Mouse (Mus musculus): Measurements from ENCODE around the gene Cyren. TPM values are rescaled to one million over a fixed set of nuclear protein-coding genes. Genes with fewer than 3 reads are reported as not detected.

Gene Cyren
- polyA plus RNA-seq, 1 experiment = 7.9 TPM

DNA sequence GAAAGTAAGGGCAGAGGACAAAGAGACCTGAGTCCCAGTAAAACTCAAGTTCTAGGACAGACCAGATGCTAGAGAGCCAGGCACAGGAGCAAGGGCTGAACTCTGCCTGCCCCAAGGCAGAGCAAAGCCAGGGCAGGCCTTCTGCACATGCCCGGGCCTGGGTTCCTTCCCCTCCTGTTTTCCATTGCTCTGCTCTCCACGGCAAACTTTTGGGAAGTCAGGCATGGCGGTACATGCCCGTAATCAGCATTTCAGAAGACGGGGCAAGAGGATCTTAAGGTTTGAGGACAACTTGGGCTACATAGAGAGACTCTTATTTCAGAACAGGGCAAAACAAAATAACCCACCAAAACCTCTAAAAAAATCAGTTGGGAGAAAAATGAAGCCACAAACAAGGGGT, 7.7 kb downstream of the Cyren start:
- Histone ChIP-seq H3K4me3 (ENCODE audit: insufficient read depth, poor library complexity, severe bottlenecking) (no peak overlapping the region), H3K36me3 (ENCODE audit: control insufficient read depth, insufficient read depth) (peaks cover 15% of the 10 kb centered on the region), H3ac (ENCODE audit: control insufficient read depth, insufficient read length, low read depth) (no peak overlapping the region), H3K79me2 (ENCODE audit: control insufficient read depth, insufficient read depth) (no peaks in the 10 kb centered on the region), H3K27me3 (ENCODE audit: control insufficient read depth, insufficient read depth, insufficient read length) (no peaks in the 10 kb centered on the region), H3K79me3 (ENCODE audit: low read depth) (no peaks in the 10 kb centered on the region)
- no peak for TF ChIP-seq MYOG (IDR thresholded peaks at IDR 0.05; ENCODE audit: control insufficient read depth, extremely low read depth, insufficient read length)
- no peak for TF ChIP-seq MYOD1 (IDR thresholded peaks at IDR 0.05; ENCODE audit: control insufficient read depth, insufficient read length, low read depth)
- TF ChIP-seq MAX (IDR thresholded peaks at IDR 0.05) = no peak
- no peak for TF ChIP-seq FOSL1 (IDR thresholded peaks at IDR 0.05; ENCODE audit: insufficient read depth, low read length, poor library complexity, severe bottlenecking)
- no peak for TF ChIP-seq USF1 (IDR thresholded peaks at IDR 0.05; ENCODE audit: low read depth)
- no peak for TF ChIP-seq CTCF (IDR thresholded peaks at IDR 0.05; ENCODE audit: control insufficient read depth, insufficient read depth, insufficient read length)
- TF ChIP-seq CEBPB (IDR thresholded peaks at IDR 0.05; ENCODE audit: low read depth) = no peak

DNA sequence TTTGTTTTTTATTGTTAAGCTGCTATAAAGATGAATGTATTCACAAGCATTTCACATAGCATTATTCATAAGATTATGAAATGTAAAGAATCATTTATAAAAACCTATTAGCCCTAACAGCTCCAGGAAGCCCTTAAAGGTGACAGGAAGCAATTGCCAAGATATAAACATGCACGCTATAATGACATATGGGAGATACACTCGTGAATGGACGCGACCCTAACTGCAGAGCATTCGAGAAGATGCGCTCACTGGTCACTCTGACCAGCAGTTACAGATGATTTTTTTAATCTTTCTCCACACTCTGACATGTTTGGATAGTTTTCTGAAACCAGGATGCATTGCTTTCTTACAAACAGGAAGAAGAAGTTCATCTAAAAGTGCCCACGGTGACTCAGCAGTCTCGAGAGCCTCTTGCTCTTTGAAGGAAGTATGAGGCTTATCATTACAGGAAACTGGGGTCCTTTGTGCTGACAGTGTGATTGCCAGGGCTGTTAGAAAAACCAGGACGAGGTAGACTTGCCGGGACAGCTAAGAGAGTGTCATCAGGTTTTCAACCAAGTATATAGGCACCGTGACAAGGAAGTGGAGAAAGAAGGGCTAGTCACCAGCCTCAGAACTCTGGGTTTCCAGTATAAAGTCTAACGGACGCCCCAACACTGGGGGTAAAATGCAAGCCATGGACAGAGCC, 8.5 kb downstream of the Cyren start:
- no peak overlapping the region for H3K4me3 ChIP-seq (ENCODE audit: insufficient read depth, poor library complexity, severe bottlenecking)
- H3ac ChIP-seq (ENCODE audit: control insufficient read depth, insufficient read length, low read depth) = no peak overlapping the region
- no peaks in the 10 kb centered on the region for H3K79me2 ChIP-seq (ENCODE audit: control insufficient read depth, insufficient read depth)
- H3K79me3 ChIP-seq (ENCODE audit: low read depth) = no peaks in the 10 kb centered on the region
- peaks cover 15% of the 10 kb centered on the region for H3K36me3 ChIP-seq (ENCODE audit: control insufficient read depth, insufficient read depth)
- no peak for TF ChIP-seq FOSL1 (IDR thresholded peaks at IDR 0.05; ENCODE audit: insufficient read depth, low read length, poor library complexity, severe bottlenecking)
- no peak for TF ChIP-seq USF1 (IDR thresholded peaks at IDR 0.05; ENCODE audit: low read depth)
- TF ChIP-seq MAX (IDR thresholded peaks at IDR 0.05) = no peak
- no peak for TF ChIP-seq MYOG (IDR thresholded peaks at IDR 0.05; ENCODE audit: control insufficient read depth, extremely low read depth, insufficient read length)
- TF ChIP-seq CEBPB (IDR thresholded peaks at IDR 0.05; ENCODE audit: low read depth) = no peak
- TF ChIP-seq MYOD1 (IDR thresholded peaks at IDR 0.05; ENCODE audit: control insufficient read depth, insufficient read length, low read depth) = no peak
- no peak for TF ChIP-seq CTCF (IDR thresholded peaks at IDR 0.05; ENCODE audit: control insufficient read depth, insufficient read depth, insufficient read length)
- no peaks in the 10 kb centered on the region for H3K27me3 ChIP-seq (ENCODE audit: control insufficient read depth, insufficient read depth, insufficient read length)

DNA sequence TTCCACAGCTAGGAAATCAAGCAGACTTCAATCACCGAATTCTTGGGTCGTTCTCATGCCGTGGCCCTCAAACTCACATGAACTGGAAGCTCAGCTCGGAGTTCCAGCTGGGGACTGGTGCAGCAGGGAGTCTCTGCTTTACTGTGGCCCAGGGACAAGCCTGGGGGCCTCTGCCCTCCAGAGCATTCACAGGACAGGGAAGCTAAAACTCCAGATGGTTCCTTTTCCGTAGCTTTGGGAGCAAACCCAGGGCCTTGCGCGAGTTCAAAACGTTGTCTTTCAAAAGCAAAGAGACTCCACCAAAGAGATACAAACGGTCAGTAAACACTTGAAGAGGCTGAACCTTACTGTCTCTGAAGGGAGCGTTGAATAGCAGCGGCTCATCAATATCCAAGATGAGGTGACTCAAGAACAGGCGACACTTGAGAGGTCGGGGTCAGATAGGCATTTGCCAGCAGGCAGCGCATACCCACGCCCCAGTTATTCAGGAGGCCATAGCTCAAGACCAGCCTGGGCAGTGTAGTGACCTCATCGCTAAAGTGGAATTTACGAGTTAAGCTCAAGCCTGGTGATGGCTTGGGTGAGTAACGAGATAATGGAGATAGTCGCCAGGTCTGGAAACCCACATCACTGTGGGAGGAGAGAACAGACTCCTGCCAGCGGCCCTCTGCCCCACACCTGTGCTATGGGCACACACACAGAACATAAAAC, 9.2 kb downstream of the Cyren start:
- Histone ChIP-seq H3K79me3 (ENCODE audit: low read depth) (no peaks in the 10 kb centered on the region), H3ac (ENCODE audit: control insufficient read depth, insufficient read length, low read depth) (no peak overlapping the region), H3K36me3 (ENCODE audit: control insufficient read depth, insufficient read depth) (peaks cover 10% of the 10 kb centered on the region), H3K27me3 (ENCODE audit: control insufficient read depth, insufficient read depth, insufficient read length) (no peaks in the 10 kb centered on the region), H3K79me2 (ENCODE audit: control insufficient read depth, insufficient read depth) (no peaks in the 10 kb centered on the region), H3K4me3 (ENCODE audit: insufficient read depth, poor library complexity, severe bottlenecking) (no peak overlapping the region)
- TF ChIP-seq CEBPB (IDR thresholded peaks at IDR 0.05; ENCODE audit: low read depth) (no peak), MAX (IDR thresholded peaks at IDR 0.05) (no peak), MYOG (IDR thresholded peaks at IDR 0.05; ENCODE audit: control insufficient read depth, extremely low read depth, insufficient read length) (no peak), CTCF (IDR thresholded peaks at IDR 0.05; ENCODE audit: control insufficient read depth, insufficient read depth, insufficient read length) (no peak), USF1 (IDR thresholded peaks at IDR 0.05; ENCODE audit: low read depth) (no peak), MYOD1 (IDR thresholded peaks at IDR 0.05; ENCODE audit: control insufficient read depth, insufficient read length, low read depth) (no peak), FOSL1 (IDR thresholded peaks at IDR 0.05; ENCODE audit: insufficient read depth, low read length, poor library complexity, severe bottlenecking) (no peak)

DNA sequence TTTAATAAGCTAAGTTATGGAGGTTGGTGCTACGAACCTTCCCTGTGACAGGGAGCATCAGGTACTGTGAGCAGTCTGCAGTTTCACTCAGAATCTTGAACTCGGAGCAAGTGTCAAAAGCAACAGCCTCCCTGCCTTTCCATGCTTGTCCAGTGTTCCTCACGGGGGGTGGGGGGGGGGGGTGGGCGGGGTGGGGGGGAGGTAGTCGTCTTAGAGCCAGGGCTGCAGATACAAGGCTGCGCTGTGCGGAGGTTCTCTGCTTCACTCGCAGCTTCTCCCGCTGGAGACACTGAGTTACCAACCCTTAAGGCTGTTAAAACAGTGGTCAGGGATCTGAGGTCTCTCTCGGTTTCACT, 9.9 kb downstream of the Cyren start:
- H3ac ChIP-seq (ENCODE audit: control insufficient read depth, insufficient read length, low read depth) = no peak overlapping the region
- H3K79me2 ChIP-seq (ENCODE audit: control insufficient read depth, insufficient read depth) = no peaks in the 10 kb centered on the region
- H3K27me3 ChIP-seq (ENCODE audit: control insufficient read depth, insufficient read depth, insufficient read length) = no peaks in the 10 kb centered on the region
- H3K79me3 ChIP-seq (ENCODE audit: low read depth) = no peaks in the 10 kb centered on the region
- H3K36me3 ChIP-seq (ENCODE audit: control insufficient read depth, insufficient read depth) = peaks cover 3% of the 10 kb centered on the region
- no peak for TF ChIP-seq MYOD1 (IDR thresholded peaks at IDR 0.05; ENCODE audit: control insufficient read depth, insufficient read length, low read depth)
- TF ChIP-seq USF1 (IDR thresholded peaks at IDR 0.05; ENCODE audit: low read depth) = no peak
- no peak for TF ChIP-seq MYOG (IDR thresholded peaks at IDR 0.05; ENCODE audit: control insufficient read depth, extremely low read depth, insufficient read length)
- TF ChIP-seq MAX (IDR thresholded peaks at IDR 0.05) = no peak
- TF ChIP-seq CTCF (IDR thresholded peaks at IDR 0.05; ENCODE audit: control insufficient read depth, insufficient read depth, insufficient read length) = no peak
- TF ChIP-seq CEBPB (IDR thresholded peaks at IDR 0.05; ENCODE audit: low read depth) = no peak
- no peak for TF ChIP-seq FOSL1 (IDR thresholded peaks at IDR 0.05; ENCODE audit: insufficient read depth, low read length, poor library complexity, severe bottlenecking)
- H3K4me3 ChIP-seq (ENCODE audit: insufficient read depth, poor library complexity, severe bottlenecking) = no peak overlapping the region

DNA sequence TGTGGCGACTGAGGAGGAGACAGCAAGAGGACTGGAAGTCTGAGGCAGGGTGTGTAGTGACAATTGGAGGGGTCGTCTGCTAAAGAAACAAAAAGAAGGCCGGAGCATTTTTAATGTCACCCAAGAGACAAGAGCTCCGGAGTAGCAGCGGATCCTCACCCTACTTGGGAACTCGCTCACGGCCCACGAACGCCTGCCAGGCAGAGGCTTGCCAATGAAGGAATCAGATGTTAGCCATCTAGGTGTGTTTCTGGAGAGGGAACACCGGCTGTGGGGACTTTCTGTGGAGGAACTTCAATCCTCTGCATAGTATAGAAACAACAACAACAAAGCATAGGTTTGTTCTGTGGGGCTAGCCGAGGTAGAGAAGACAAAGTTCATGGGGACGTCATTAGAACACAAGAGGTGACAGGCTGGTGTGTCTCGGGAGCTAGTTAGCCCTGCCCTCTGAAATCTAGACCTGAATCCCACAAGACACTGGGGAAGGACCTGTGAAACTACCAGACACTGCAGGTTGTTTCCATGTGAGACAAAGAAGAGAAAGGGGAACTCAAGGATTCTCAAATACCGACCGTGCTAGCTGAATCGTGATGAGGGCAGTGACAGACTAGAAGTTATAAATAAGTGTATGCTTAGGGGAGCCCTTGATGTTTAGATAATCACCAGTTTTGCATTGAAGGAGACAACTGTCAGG, 10.4 kb downstream of the Cyren start:
- Histone ChIP-seq H3K36me3 (ENCODE audit: control insufficient read depth, insufficient read depth) (no peaks in the 10 kb centered on the region), H3ac (ENCODE audit: control insufficient read depth, insufficient read length, low read depth) (no peak overlapping the region), H3K4me3 (ENCODE audit: insufficient read depth, poor library complexity, severe bottlenecking) (no peak overlapping the region), H3K27me3 (ENCODE audit: control insufficient read depth, insufficient read depth, insufficient read length) (no peaks in the 10 kb centered on the region), H3K79me2 (ENCODE audit: control insufficient read depth, insufficient read depth) (no peaks in the 10 kb centered on the region), H3K79me3 (ENCODE audit: low read depth) (no peaks in the 10 kb centered on the region)
- no peak for TF ChIP-seq MYOG (IDR thresholded peaks at IDR 0.05; ENCODE audit: control insufficient read depth, extremely low read depth, insufficient read length)
- no peak for TF ChIP-seq MAX (IDR thresholded peaks at IDR 0.05)
- no peak for TF ChIP-seq USF1 (IDR thresholded peaks at IDR 0.05; ENCODE audit: low read depth)
- TF ChIP-seq MYOD1 (IDR thresholded peaks at IDR 0.05; ENCODE audit: control insufficient read depth, insufficient read length, low read depth) = no peak
- TF ChIP-seq FOSL1 (IDR thresholded peaks at IDR 0.05; ENCODE audit: insufficient read depth, low read length, poor library complexity, severe bottlenecking) = no peak
- no peak for TF ChIP-seq CEBPB (IDR thresholded peaks at IDR 0.05; ENCODE audit: low read depth)
- TF ChIP-seq CTCF (IDR thresholded peaks at IDR 0.05; ENCODE audit: control insufficient read depth, insufficient read depth, insufficient read length) = no peak

Measured in C2C12 (cell line).